Mouse (Mus musculus) megakaryocyte, embryonic 14.5 days (primary cell): ENCODE data around the gene Nrgn. TPM values are rescaled to one million over a fixed set of nuclear protein-coding genes. Genes with fewer than 3 reads are reported as not detected.

ENCODE experiments used
- H3K27me3 ChIP-seq: replicated peaks from 2 replicates; pipeline ENCODE3; 2012; ENCODE audit warnings: inconsistent platforms
- H3K36me3 ChIP-seq: replicated peaks from 2 replicates; pipeline ENCODE3; 2012; ENCODE audit warnings: low read length, inconsistent platforms, mixed read lengths
- H3K4me1 ChIP-seq: 2 replicates; pipeline ENCODE4 v1.6.1; 2012; ENCODE audit warnings: inconsistent platforms
- H3K4me3 ChIP-seq: replicated peaks from 2 replicates; pipeline ENCODE3; 2012; ENCODE audit warnings: moderate library complexity, mild to moderate bottlenecking, inconsistent platforms
- H3K9me3 ChIP-seq: 2 replicates; pipeline ENCODE4 v1.6.1; 2012; ENCODE audit warnings: inconsistent platforms
- FLI1 ChIP-seq: IDR thresholded peaks from 2 replicates; pipeline ENCODE4 v1.6.1; 2012; ENCODE audit warnings: low read length, inconsistent platforms, mixed read lengths
- GATA1 ChIP-seq: IDR thresholded peaks from 3 replicates; pipeline ENCODE4 v1.6.1; 2012; ENCODE audit warnings: mixed read lengths, low read length, inconsistent platforms, borderline replicate concordance
- polyA plus RNA-seq: library from polyadenylated mRNA; stranded (reverse); fragments of >175 nt; gene quantifications from 2 replicates; pipeline ENCODE4 v1.2.3, GENCODE M21; 2012; ENCODE audit warnings: low replicate concordance; ENCODE audit not compliant: insufficient read depth

The Nrgn gene
- polyA plus RNA-seq, 1 experiment = 8,339 TPM

DNA sequence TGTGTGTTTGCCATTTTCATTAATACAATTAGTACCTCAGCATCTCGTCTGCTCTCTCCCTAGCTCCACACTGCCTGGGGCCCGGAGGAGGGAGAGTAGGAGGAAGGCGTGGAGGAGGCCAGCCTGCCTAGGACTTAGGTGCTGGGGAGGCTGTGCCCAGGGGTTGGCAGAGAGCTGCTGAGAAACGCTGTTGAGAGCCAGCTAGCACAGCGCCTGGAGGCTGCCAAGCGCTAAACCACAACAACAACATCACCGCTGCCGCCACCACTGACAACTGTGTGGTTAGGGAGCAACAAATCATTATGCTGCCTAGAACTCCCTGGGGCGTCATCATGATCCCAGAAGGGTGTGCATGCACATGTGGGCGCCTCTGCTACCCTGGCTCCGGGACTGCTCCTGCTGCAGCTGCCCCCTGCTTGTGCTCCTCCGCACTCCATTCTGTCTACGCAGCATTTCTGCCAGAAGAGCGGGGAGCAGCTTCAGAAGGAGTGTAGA is 23.8 kb upstream of the Nrgn start:
- Histone ChIP-seq H3K4me1 (peaks cover 89% of the 10 kb centered on the region), H3K9me3 (no peaks in the 10 kb centered on the region)
- TF ChIP-seq GATA1 (no peak), FLI1 (no peak)

DNA sequence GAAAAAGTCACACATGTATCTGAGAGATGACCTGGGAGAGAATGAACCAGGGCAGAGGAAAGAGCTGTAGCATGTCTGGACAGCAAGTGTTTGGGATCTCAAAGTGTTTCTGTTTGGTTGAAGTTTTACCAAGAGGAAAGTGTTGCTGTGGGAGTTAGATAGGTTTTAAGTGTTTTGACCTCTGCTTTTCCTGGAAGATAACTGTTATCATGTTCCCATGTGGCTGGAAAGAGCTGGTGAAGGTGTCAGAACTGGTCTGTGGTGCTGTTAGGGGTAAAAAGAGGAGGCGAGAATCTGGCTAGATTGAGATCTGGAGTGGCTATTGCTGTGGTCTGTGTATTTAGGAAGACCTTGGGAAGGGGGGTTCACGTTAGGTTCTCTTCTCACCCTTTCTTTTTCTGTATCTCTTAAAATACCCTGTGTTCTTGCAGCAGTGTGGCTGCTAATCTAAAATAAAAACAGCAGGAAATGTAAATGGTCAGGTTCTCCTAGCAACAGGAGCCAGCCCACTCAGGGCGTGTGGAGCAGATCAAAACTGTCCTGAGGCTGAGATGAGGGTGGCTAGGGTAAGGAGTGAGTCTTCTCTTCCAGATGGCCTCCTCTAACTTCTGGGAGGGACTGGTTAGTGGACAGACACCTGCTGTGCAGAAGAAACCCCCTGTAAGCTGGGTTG is 19.6 kb upstream of the Nrgn start:
- peaks cover 100% of the 10 kb centered on the region for H3K4me1 ChIP-seq

More for the DNA sequence above, 23.8 kb upstream of the Nrgn start:
- H3K27me3 ChIP-seq = no peaks in the 10 kb centered on the region
- H3K4me3 ChIP-seq = peak overlapping the region; percentile 88
- peaks cover 61% of the 10 kb centered on the region for H3K36me3 ChIP-seq

DNA sequence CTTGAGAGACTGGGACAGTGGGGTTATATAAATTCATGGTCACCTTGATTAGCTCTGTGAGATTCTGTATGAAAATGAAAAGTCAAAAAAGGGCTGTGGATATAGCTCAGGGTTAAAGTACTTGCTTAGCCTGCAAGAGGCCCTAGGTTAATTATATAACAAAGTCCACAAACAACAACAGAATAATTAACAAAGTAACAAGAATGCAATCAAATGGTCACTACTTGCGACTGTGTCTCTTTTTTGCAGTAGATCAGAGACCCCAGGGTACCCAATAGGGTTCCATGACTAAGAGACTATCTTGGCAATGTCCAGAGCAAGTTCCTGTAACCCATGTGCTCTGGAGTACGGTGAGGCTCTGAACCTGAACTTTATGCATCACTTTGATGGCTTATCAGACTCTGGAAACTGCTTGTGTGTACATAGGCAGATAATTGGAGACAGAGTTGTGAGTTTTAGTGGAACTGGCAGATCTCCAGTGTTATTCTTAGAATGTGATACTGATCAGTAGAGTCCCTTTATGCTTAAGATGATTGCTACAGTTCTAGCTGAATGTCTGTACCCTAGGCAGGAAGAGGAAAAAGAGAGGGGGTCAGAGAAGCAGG is 16.6 kb upstream of the Nrgn start:
- no peaks in the 10 kb centered on the region for H3K9me3 ChIP-seq
- H3K4me3 ChIP-seq = peak overlapping the region; percentile 67
- no peaks in the 10 kb centered on the region for H3K27me3 ChIP-seq
- H3K36me3 ChIP-seq = peaks cover 36% of the 10 kb centered on the region
- TF ChIP-seq GATA1 (no peak), FLI1 (no peak)
- H3K4me1 ChIP-seq = peaks cover 100% of the 10 kb centered on the region

More for the DNA sequence above, 19.6 kb upstream of the Nrgn start:
- TF ChIP-seq GATA1 (no peak; the same call in 2 of the 3 replicates), FLI1 (no peak)
- peak overlapping the region; percentile 85 for H3K4me3 ChIP-seq
- H3K27me3 ChIP-seq = no peaks in the 10 kb centered on the region
- H3K36me3 ChIP-seq = peaks cover 56% of the 10 kb centered on the region
- no peaks in the 10 kb centered on the region for H3K9me3 ChIP-seq

DNA sequence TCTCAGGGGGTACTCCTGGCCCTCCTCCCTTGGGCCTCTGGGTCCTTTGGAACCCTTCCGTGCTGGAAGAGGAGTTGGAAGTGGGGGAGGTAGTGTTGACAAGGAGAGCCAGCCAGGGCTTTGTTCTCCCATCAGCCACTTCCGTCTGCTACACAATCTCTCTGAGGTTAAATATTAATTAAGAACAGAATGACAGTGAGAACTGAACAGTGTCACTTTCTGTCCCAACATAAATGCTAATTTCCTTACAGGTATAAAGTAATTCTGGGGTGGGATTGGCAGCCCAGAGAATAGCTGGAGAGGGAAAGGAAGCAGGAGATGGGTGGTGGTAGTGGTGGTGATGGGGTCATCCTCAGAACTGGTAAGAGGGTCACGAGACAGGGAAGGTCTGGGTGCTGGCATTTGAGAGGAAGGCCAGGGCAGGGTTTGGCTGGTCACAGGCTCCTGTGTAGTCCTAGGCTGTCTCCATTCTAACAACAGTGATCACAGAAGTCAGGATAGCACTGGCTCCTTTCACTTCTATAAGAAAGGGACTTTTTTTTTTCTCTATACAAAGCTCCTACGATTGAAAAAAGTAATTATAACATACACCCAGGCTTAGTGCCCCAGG is 16.0 kb upstream of the Nrgn start:
- TF ChIP-seq GATA1 (no peak), FLI1 (no peak)
- Histone ChIP-seq H3K4me1 (peaks cover 100% of the 10 kb centered on the region), H3K9me3 (no peaks in the 10 kb centered on the region), H3K27me3 (no peaks in the 10 kb centered on the region), H3K4me3 (peak overlapping the region; percentile 93), H3K36me3 (peaks cover 33% of the 10 kb centered on the region)

DNA sequence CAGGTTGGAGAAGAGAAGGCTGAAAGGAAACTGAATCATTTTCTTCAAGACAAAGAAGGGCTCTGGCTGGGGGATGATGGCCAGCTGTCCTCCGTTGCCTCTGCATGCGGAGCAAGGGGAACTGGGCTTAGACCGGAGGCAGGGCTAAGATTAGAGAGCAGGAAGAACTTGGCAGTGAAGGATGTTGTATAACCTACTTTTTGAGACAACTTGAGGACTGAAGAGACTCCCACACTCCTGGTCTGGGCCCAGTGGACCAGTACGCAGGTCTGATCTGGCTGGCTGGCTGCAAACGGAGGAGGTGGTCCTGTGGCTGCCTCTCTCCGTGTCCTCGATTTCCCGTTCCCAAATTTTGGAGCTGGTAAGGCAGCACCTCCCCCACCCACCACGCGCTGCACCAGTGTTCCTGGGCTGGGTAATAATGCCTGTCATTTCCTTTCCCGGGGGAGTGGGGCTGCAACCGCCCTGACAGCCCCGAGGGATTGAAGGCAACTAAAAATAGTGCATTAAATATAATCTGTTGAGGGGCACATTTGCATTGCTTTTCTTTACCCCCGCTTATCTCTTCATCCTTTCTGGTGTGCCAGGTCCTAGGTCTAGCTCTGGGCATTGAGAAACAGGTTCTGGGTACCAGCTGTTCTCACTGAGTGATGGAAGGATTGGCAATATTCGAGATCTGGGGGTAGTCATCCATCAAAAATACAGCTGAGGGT is 15.3 kb upstream of the Nrgn start:
- Histone ChIP-seq H3K4me3 (peak overlapping the region; percentile 93), H3K9me3 (no peaks in the 10 kb centered on the region), H3K27me3 (no peaks in the 10 kb centered on the region), H3K4me1 (peaks cover 100% of the 10 kb centered on the region), H3K36me3 (peaks cover 26% of the 10 kb centered on the region)
- TF ChIP-seq FLI1 (no peak), GATA1 (peak; percentile 37; the same call in 1 of the 3 replicates)

DNA sequence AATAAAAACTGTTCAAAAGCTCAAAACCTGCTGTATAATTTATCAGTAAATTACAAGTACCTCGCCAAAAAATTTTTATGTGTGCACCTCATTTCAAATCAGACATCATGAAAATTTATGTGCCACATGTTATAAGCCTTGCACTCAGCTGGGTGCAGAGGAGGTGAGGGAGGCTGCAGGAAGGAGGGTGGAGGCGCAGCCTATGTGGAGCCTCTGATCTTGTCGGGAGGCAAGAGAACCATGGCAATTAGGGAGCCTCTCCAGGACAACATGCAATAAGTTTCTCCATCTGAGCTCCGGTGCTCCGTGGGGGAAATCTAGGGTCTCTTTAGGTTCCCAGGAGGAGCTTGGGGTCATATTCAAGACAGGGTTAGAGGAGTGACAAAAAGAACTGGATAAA is 14.8 kb upstream of the Nrgn start:
- peaks cover 23% of the 10 kb centered on the region for H3K36me3 ChIP-seq
- no peaks in the 10 kb centered on the region for H3K27me3 ChIP-seq
- no peaks in the 10 kb centered on the region for H3K9me3 ChIP-seq
- TF ChIP-seq FLI1 (no peak), GATA1 (no peak)
- peak overlapping the region; percentile 93 for H3K4me3 ChIP-seq
- peaks cover 100% of the 10 kb centered on the region for H3K4me1 ChIP-seq

DNA sequence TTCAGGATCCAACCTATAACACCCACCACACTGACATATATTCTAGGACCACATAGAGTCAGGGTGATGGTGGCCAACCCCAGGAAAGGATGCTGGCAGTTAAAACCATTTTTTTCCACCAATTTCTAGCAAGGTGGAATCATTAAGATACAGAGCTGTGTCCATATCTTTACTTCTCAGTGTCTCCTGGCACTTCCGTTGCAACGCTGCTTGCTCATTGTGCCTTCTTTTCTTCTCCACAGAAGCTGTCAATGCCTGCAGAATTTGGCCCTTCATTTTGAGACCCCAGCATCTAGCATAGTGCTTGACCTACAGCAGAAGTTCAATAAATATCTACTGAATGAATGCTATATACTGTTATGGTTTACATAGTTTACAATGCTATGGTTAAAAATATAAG is 14.3 kb upstream of the Nrgn start:
- no peak for TF ChIP-seq FLI1
- H3K4me1 ChIP-seq = peaks cover 100% of the 10 kb centered on the region
- H3K36me3 ChIP-seq = peaks cover 23% of the 10 kb centered on the region
- no peaks in the 10 kb centered on the region for H3K9me3 ChIP-seq
- H3K27me3 ChIP-seq = no peaks in the 10 kb centered on the region
- peak overlapping the region; percentile 93 for H3K4me3 ChIP-seq

DNA sequence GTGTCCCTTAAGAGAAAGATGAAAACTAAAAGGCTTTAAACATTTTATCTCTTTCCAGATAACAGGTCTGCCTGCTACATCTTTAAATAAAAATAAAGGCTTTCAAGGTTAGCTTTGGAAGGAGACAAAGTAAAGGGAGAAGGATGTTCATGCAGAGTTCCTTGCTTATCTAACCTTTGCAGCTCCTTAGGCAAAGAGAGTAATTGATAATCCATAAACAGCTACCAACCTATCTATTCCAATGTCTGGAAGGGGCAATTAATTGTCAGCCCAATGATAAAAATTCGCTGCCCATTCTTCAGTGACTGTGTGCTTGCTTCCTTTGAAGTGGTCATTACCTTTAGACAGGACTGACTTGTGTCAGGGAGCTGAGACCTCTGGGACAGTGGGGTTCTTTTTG is 11.1 kb upstream of the Nrgn start:
- no peak for TF ChIP-seq FLI1
- no peak for TF ChIP-seq GATA1
- peaks cover 93% of the 10 kb centered on the region for H3K4me1 ChIP-seq
- H3K27me3 ChIP-seq = no peaks in the 10 kb centered on the region
- H3K36me3 ChIP-seq = peaks cover 23% of the 10 kb centered on the region
- H3K4me3 ChIP-seq = no peak overlapping the region
- H3K9me3 ChIP-seq = no peaks in the 10 kb centered on the region

DNA sequence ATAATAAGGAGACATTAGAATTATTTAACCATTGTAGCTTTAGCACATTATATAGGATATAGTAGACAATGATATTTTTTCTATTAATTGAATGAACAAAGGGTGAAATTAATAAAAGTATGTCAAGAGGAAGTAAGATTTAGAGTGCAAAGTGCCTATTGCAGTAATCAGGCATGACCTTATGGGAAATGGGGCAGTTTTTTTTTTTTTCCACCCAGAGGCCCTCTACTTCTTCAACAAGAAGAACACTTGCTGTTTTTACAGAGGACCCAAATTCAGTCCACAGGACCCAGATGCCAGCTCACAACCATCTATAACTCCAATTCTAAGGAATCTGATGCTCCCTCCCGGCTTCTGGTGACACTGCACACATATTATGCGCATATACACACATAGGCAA is 7.9 kb upstream of the Nrgn start:
- Histone ChIP-seq H3K27me3 (no peaks in the 10 kb centered on the region), H3K4me3 (no peak overlapping the region), H3K9me3 (no peaks in the 10 kb centered on the region), H3K36me3 (peaks cover 21% of the 10 kb centered on the region), H3K4me1 (peaks cover 93% of the 10 kb centered on the region)
- no peak for TF ChIP-seq FLI1
- no peak for TF ChIP-seq GATA1
